Mouse (Mus musculus): ENCODE results near the gene Aip. TPM values are rescaled to one million over a fixed set of nuclear protein-coding genes. Genes with fewer than 3 reads are reported as not detected.

Aip gene
- total RNA-seq, 2 experiments from 2014 or later = 54.8 to 64.8 TPM

DNA sequence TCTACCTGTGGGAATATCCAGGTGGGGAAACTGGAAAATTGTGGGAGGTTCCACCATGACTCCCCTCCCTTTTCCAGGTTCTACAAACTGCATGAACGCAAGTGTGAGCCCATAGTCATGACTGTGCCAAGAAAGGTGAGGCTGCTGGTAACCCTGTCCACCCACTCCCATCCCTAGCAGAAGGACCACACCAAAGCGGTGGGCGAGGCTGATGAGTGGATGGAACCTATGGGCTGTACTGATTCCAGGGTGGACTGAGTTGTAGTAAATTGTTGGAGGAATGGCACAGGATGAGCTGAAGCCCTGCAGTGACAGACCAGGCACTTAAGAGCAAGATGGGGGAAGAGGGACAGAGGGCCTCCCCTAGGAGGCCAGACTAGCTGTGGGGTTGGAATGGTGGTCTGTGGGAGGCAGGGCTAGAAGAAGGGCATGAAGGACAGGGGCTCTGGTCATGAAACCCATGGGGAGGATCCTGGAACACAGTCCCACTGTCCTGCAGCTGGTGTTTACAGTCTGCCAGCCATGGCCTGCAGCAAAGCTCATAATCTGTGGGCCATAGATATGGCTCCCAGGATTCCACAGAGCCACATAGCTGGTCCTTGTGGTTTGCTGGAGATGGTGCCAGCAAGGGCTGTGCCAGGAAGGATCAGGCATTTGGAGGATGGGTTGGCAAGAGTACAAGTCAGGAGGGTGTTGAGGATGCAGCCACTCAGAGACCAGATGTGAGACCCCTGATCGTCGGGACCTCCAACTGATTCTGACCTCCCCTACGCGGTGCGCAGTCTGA is 27.0 kb upstream of the Aip start:
- DNase-seq = peak; percentile 53
- intact Hi-C loops (cut with DNase I) = no loop called here

DNA sequence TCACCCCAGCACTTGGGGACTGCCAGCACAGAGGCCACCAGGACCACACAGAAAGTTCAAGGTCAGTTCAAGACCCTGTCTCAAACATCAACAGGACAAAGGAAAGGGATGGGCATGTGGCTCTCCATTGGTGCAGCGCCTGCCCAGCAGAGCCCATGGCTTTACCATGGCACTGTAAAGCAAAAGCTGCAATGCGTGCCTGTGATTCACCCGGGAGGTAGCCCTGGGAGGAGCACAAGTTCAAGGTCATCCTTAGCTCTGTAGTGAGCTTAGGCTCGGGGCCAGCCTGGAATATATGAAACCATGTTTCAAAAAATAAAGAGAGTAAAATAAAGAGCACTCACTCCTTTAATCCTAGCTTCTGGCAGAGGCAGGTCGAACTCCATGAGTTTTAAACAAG is 26.2 kb upstream of the Aip start:
- DNase-seq = no peak
- intact Hi-C loops (cut with DNase I) = no loop called here

DNA sequence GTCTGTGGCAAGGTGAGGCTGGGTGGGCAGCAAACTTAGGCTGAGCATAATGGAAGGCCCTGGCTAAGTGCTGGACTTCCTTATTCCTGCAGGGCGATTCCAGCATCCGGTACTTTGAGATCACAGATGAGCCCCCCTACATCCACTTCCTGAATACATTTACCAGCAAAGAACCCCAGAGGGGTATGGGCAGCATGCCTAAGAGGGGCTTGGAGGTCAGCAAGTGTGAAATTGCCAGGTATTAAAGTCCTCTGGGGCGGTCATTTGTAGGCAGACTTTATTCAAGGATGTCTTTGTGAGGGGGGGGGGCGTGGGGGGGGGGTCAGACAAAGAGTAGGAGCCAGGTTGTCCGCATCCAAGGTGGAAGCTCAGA is 25.8 kb upstream of the Aip start:
- intact Hi-C loops (cut with DNase I) = no loop called here
- DNase-seq = no peak

DNA sequence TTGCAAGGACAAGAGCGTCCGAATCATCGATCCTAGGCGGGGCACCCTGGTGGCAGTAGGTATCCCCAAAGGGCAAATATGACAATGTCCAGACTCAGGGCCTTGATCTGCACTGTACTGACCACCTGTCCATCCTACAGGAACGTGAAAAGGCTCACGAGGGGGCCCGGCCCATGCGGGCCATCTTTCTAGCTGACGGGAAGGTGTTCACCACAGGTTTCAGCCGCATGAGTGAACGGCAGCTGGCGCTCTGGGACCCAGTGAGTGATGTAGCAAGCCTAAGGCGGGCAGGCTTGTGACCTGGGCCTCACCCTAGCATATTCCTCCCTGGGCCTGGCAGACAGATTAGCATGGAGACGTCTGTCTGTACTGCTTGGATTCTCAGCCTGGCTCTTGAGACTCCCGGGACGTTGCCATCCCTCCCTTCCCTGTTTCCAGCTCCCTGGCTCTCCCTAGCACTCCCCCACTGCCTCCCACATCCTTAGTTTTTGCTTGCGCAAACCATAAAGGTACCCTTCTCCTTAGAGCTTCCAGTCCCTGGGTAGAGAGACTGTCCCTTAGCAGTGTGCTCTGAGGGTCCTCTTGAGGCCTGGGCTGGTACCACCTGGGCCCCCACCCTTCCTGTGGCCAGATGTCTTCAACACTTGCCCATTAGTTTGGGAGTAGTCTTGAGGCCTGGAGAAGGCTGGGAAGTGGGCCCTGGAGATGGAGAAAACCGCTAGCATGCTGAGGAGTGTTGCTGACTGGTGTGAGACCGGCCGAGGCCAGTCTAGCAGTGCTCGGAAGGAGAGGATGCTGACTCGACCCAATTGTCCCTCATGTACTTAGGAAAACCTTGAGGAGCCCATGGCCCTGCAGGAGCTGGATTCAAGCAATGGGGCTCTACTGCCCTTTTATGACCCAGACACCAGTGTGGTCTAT is 25.2 kb upstream of the Aip start:
- no peak for DNase-seq
- intact Hi-C loops (cut with DNase I) = no loop called here

DNA sequence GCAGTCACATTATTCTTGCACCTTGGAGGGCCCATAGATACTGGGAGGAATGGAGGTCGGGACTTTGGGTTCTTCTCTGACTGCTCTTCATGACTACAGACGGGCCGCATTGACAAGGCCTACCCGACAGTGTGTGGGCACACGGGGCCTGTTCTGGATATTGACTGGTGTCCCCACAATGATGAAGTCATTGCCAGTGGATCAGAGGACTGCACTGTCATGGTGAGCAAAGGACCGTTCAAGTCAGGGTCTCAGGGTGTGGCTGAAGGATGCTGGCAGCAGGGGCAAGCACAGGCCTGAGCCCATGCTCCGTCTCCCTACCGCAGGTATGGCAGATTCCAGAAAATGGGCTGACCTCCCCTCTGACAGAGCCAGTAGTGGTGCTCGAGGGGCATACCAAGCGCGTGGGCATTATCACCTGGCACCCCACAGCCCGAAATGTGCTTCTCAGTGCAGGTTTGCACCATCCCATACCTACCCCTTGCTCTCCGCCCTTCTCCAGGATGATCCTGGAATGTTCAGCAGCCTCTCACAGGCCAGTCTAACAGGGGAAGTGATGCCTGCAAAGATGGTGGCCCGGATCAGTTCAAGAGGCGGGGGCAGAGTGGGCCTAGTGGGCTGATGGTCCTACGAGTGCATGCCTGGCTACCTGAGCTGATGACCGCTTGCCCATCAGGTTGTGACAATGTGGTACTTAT is 24.3 kb upstream of the Aip start:
- intact Hi-C loops (cut with DNase I) = no loop called here

DNA sequence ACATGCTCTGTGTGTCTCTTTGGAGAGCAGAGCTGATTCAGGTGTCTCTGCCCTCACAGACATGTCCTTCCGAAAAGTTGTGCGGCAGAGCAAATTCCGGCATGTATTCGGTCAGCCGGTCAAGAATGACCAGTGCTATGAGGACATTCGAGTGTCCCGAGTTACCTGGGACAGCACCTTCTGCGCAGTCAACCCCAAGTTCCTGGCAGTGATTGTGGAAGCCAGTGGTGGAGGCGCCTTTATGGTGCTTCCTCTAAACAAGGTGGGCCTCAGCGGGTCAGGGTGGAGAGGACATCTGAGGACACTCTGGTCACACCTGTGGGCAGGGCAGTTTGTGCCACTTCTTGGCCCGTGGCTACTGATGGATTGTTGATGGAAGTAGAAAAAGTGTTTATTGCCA is 23.6 kb upstream of the Aip start:
- no peak for DNase-seq
- intact Hi-C loops (cut with DNase I) = no loop called here

More for the DNA sequence above, 24.3 kb upstream of the Aip start:
- DNase-seq = no peak

DNA sequence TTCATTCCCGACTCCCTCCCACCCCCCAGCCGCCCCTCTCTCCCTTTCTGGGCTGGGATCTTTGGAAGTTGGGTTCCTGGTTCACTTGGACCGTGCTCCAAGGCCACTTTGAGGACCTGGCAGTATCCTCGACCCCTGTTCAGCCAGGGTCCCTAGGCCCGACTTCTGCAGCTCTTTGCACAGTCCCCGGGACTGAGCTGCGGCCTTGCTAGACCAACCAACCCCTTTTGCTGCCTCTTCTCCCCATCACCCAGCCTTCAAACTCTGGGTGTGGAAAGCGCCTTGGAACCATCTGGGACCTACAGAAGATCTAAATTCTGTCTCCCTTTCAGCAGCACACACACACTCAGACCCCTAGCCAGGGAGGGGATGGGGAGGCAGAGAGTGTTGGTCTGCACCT is 23.2 kb upstream of the Aip start:
- intact Hi-C loops (cut with DNase I) = no loop called here

DNA sequence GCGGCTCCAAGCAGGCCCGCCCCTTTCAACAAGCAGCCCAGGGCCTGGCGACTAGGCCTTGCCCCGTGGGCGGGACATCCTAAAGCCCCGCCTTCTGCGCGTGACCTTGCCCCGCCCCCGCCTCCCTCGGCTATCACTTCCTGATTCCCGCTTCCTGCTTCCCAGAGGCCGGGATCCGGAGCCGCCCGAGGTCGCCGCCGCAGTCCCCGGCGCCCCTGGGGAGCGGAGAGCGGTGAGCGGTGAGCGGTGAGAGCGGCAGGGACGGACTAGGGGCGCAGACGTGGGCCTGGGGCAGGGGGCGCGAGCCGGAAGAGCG is 22.8 kb upstream of the Aip start, which contains the start of gene Coro1b:
Gene Coro1b, plus strand, starts transcription at position 129 of the 316 bp plus-strand sequence.
- intact Hi-C loops (cut with DNase I) = no loop called here
- peak; percentile 96 for DNase-seq

More for the DNA sequence above, 23.2 kb upstream of the Aip start:
- DNase-seq = no peak

DNA sequence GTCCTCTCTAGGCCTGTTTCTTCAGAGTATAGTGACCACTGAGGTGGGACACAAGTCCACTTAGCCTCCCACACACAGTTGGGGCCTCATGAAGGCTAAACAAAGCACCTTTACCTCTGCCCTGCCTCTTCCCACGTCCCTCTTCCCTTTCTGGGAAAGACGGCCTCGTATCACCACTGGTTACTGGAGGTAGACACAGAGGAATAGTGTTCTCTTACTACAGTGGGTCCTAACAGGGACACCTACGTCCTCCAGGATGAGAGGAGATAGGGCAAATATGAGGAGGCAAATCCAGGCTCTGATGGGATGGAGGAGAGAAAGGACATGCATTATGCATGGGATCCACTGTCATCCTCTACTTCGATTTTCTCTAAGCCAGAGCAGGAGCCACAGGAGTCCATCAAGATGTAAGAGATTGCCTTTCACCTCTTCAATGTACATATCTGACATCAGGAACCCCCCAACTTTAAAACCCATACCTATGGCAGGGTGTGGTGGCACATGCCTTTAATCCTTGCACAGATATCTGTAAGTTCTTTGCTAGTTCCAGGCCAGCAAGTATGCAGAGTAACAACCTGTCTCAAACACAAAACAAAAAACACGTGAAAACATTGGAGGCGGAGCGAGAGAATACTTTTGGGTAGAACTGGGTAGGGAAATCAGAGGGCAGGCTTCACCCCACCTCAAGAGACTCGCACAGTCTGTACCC is 22.3 kb upstream of the Aip start:
- intact Hi-C loops (cut with DNase I) = no loop called here
- DNase-seq = no peak

DNA sequence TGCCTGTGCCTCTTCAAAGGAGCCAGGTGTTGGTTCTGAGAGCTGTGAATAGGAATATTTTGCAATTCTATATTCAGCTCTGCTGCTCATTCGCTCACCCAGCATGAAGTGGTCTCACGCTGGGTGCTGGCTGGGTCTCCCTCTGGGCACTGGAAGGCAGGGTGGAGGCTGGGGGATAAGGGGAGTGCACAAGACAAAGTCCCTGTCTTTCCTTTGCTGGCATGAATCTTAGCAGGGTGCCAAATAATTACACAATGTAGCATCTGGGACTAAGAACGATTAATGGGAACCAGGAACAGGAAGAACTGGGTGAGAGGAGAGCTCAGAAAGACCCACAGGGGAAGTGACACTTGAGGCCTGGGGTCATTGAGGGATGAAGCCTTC is 21.4 kb upstream of the Aip start:
- intact Hi-C loops (cut with DNase I) = no loop called here

DNA sequence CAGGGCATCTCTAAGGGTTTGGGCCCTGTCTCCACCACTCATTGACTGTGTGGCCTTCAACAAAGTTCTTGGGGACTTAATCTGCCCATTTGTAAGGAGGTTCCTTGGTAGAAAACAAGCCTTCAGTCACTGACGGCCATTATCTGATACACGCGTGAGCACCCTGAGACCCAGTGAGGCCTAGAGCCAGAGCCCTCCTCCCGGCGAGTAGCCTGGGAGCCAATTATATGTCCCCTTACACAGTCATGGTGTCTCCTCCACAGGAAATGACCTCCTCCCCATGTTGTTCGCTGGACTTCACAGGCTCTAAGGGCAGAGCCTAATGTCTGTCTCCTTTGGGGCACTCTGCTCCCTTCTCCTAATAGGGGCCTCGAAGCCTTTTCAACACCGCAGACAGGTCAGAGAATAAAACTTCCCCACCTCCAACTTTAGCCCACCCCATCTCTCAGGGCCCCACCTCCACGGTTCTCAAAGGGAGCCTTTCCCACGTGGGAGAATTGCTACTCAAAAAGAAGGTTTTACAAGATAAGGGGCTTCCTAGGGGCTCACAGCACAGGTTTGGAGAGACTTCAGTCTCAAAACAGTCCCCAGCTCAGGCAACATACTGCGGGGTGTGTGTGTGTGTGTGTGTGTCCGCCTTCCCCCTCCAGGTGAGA is 20.8 kb upstream of the Aip start:
- intact Hi-C loops (cut with DNase I) = no loop called here
- no peak for DNase-seq

More for the DNA sequence above, 21.4 kb upstream of the Aip start:
- no peak for DNase-seq

DNA sequence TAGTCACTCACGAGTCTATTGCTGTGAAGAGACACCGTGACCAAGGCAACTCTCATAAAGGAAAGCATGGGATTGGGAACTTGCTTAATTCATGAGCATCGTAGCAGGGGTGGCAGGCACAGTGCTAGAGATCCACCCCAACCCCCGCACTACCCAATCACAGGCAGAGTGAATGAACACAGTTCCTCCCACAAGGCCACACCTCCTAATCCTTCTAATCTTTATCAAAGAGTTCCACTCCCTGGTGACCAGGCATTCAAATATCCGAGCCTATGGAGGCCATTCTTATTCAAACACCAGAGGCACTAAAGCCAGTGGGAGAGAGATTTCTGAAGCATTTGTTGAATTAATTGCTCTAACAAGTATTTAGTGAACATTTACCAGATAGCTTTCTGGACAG is 20.3 kb upstream of the Aip start:
- DNase-seq = no peak
- intact Hi-C loops (cut with DNase I) = no loop called here

DNA sequence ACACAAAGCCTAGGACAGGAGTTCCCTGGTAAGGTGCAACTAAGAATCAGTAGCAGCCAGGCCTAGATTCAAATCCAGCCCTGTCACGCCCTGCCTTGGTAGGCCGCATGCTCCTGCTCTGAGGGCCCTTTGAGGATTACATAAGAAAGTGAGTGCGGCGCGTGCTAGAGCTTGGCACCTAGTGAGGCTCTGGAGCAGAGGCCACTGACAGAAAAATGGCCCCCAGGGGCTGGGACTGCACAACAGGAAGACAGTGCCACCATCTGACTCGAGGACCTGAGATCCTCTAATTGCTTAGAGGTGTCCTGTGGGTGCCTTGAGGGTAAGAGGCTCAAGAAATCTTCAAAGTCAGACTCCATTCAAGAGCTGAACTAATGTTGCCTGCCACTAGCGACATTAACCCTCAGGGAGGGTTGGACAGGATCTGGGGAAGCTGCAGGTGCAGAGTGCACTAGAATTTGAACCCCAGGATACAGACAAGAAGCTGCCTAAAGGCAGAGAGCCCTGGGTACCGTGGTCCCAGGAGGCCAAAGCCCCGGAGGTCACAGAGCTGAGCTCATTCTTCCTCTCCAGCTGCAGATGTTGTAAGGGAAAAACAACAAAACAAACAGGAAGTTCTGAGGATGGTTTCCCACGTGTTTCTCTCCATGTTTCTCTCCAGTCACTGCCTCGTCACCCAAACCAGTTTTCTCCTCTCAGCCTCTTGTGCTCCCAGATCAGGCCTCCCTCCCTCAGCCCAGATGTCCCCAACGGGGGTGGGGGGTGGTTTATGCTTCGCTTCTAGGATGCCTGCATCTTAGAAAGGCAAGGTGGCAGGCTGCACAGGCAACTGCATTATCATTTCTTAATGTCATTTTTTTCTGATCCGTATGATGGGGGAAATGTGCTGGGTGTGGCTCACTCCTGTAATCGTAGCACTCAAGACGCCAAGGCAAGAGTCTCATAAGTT is 19.2 kb upstream of the Aip start:
- intact Hi-C loops (cut with DNase I) = no loop called here
- DNase-seq = no peak

DNA sequence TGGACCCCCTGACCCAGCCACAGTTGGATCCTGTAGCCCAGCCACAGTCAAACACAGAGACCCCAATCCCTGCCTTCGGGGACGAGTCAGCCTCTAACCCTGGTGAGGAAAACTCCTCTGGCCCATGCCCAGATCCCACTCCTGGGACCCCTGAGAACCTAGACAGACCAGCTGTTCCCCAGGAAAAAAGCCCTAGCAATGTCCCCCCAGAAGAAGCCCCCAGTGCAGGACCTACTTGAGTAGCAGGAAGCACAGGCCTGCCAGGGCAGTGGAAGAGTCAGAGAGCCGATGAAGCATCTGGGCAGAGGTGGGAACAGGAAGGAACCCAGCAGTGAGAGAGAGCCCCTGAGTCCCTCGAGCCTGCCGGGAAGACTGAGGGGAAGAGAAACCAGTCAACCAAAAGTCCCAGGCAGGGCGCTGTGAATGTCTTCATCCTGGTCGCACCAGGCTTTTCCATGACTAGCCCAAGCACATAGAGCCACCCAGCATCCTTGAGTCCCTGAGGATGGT is 18.2 kb upstream of the Aip start, which contains the start of gene Cabp4:
Gene Cabp4, minus strand, starts transcription at position 275 of the 510 bp plus-strand sequence.
- no peak for DNase-seq
- intact Hi-C loops (cut with DNase I) = no loop called here

DNA sequence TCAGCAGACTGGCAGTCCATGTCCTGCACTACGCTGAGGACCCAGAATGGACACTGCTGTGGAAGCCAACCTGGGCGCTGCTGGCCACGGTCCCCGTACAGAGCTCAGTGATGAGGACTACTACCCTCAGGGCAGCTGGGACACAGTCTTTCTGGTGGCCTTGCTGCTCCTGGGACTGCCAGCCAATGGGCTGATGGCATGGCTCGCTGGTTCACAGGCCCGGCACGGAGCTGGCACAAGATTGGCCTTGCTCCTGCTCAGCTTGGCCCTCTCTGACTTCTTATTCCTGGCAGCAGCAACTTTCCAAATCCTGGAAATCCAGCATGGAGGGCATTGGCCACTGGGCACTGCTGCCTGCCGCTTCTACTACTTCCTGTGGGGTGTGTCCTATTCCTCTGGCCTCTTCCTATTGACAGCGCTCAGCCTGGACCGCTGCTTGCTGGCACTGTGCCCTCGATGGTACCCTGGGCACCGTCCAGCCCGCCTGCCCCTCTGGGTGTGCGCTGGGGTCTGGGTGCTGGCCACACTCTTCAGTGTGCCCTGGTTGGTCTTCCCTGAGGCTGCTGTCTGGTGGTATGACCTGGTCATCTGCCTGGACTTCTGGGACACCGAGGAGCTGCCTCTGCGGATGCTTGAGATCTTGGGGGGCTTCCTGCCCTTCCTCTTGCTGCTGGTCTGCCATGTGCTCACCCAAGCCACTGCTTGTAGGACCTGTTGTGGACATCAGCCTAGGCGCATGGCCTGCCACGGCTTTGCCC is 16.9 kb upstream of the Aip start:
- DNase-seq = peak; percentile 44
- intact Hi-C loops (cut with DNase I) = no loop called here

DNA sequence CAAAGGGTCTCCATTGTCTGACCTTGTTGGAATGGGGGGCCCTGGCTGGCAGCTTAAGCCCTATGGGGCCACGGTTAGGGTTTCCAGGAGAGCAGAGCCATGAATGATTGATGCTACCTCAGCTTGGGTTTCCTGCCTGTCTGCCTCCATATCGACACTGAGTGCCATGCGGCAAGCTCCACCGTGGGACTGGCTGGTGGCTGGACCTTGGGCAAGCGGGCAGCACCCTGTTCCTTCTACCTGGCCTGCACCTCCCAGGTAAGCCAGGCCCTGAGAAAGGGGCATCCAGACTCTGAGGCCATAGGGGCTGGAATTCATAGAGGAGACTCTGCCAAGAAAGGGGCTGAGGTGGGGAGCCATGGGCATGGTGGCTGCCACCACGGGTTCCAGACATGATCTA is 14.5 kb upstream of the Aip start:
- intact Hi-C loops (cut with DNase I) = no loop called here
- DNase-seq = no peak

DNA sequence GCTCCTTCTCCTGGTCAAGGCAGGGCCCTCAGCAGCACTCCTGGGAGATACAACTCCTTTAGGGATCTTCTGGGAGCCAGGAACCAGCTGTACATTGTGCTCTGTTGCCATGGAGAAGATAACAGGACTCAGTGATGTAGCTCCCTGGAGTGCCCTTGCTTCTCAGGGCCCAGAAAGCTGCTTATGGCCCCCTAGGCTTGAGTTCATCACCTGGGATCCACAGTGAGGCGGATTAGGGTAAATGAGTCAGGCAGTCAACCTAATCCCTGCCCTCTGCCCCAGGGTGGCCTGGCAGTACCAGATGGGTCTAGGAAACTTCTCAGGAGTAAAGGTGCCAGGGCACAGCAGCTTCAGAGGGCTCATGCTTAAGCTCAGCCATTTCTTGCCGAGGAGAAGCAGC is 13.8 kb upstream of the Aip start, which contains the start of gene Gpr152:
Gene Gpr152, plus strand, starts transcription at position 342 of the 400 bp plus-strand sequence.
- intact Hi-C loops (cut with DNase I) = no loop called here
- no peak for DNase-seq

DNA sequence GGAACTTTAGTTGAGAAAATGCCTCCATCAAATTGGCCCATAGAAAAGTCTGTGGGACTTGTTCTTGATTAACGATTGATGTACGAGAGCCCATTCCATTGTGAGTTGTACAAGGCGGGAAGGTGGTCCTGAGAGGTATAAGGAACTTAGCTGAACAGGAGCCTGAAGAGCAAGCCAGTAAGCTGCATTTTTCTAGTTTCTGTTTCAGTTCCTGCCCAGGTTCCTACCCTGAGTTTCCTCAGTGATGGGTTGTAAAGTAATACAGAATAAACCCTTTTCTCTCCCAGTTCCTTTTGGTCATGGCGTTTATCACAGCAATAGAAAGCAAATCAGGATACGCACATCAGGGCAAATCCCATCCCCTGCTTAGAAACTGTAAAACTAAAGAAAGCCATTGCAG is 12.3 kb upstream of the Aip start:
- no peak for DNase-seq
- intact Hi-C loops (cut with DNase I) = no loop called here
